Mouse (Mus musculus) monocyte, adult 2 months (primary cell): ENCODE data around the gene Tma7.
A peak's percentile ranks its signal among the peaks of the same experiment; 100 is the strongest.

ENCODE experiments used
- DNase-seq, 2 experiments: peaks; one replicate each; pipeline ENCODE4 v3.0.0; 2022; ENCODE audit warnings: low spot score in 2 of 2, low read depth in 1 of 2

Gene Tma7

DNA sequence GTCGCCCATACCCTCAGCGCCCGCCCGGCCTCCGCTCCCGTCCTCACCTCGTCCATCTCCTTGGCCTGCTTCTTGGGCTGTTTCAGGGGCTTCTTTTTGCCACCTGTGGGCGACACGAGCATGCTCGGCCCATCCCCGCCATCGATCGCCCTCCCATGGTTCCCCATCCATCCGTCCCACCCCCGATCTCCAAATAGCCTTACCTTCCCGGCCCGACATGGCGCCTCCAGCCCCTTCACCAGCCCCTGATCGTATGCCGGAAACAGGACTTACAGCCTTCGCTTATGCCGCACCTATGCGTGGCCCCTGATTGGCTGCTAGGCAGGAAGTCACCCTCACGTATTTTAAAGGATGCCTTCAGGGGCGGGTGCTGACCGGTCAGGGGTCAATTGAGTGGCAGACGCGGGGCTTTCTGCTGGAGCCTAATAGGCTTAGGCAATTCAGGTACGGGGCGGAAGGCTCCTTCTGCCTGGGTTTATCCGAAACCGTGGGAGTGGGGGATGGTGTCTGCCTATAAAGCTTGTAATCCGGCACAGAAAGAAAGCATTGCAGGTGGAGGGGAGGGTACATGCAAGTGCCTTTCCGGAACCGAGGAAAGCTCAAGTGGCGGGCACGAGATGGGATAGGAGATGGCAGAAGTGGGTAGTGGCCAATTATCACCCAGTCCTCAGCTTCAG lies at the start of gene Tma7, which contains the start of gene Ccdc51:
Gene Tma7, minus strand, starts transcription at position 464 of the 677 bp plus-strand sequence.
Gene Ccdc51, plus strand, starts transcription at position 370 of the 677 bp plus-strand sequence.
- DNase-seq: peak; percentile 51 to 66

DNA sequence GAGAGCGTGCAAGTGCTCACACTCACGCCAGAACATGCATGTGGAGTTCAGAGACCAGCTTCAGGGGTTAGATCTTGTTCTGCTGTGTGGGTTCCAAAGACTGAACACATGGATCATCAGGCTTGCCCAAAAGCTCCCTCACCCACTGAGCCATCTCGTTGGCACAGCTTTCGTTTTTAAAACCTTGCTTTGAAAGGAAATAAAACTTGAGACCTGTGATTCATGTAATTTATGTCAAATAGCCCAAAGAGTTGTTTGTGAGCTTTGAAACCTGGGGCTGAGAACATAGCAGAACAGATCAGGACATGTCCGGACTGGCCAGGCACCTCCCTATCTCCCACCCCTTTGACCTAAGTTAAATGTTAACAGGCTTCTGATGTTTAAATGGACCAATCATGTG lies 47.7 kb upstream of the Tma7 start:
- DNase-seq: no peak

DNA sequence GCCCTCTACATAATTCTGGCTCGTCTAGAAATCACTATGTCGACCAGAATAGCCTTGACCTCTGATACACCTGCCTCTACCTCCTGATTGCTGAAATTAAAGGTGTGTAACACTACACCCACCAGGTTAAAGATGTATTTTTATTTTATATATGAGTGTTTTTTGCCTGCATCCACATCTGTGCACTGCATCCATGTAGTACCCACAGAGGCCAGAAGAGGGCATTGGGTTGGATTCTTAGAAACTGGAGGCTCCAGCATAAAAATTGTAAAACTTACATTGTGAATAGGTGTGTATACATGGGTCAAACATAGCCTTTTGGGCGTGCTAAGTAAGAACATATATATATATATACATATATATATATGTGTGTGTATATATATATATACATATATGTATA lies 45.8 kb upstream of the Tma7 start:
- no peak for DNase-seq

DNA sequence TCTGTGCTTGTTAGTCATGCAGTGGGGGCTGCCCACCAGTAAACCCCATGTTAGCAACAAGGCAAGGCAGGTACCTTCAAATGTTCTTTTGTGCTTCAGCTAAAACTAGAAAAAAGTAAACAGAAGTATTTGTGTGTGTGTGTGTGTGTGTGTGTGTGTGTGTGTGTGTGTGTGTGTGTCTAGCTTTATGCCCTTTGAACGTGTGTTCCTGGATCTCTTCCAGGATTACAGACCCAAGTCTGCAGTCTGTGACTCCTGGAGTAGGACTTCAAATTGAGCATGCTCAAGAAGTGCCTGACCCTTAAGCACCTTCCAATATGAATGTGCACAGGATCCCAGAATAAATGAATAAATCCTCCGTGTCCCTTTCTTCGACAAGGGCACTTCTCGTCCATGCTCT lies 44.7 kb upstream of the Tma7 start:
- no peak for DNase-seq

DNA sequence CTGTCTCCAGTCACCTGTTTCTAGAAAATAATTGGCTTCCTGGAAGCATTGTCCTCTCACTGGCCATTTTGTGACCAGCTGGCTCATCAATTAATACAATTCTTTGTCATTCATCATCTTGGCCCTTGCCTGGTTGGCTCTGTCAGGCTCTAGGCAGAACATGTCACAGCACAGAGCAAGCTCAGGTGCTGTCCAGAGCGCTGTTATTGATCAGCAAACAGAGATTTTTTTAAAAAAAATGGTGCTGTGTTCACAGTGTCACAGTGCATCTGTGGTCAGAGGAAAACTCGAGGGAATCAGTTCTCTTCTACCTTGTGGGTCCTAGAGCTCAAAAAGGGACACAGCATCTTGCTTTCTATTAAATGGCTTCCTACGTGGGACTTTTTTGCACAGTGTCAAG lies 43.1 kb upstream of the Tma7 start:
- no peak for DNase-seq

DNA sequence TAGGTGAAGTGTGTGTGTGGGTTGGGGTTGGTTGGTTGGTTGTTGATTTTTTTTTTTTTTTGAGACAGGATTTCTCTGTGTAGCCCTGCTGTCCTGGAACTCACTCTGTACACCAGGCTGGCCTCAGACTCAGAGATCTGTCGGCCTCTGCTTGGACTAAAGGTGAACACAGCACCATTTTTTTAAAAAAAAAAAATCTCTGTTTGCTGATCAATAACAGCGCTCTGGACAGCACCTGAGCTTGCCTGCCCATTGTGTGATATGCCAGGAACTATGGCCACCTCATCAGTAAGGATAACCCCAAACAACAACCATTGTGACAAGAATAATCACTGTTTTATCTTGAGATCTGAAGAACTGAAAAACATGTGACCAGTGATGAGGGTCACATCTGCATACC lies 42.7 kb upstream of the Tma7 start:
- no peak for DNase-seq

DNA sequence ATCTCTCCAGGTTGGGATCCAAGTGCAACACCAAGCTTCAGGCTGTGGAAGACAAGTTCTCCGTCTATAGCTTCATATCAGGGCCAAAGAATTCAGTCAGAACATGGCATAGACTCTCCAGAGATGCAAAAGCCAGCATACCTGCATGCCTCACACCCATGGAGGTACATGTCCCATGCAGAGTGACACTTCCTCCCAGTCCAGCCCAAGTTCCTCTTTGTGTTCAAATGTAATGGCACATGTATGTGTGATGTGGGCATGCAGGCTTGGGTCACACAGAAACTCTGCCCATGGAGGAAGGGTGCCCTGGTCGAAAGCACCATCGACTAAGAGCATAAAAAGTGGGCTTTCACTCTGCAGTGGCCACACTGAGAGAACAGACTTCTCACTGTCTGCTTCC lies 41.8 kb upstream of the Tma7 start:
- DNase-seq: no peak

DNA sequence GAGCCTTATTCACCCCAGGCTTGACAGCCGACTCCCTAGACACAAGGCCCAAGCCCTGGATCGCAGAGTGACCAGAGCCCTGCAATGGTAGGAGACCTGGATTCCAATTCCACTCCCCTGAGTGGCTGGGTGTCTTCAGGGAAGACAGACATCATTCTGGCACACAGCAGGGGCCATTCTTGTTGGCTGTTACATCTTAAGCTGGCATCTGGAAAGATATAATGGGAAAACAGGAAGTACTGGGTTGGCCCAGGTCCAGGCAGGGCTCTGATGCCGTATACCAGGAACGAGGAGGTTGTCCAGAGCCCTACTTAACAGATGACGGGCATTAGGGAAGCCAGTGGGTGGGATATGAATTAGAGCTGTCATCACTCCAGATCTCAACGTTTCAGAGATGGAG lies 40.9 kb upstream of the Tma7 start:
- DNase-seq: no peak

DNA sequence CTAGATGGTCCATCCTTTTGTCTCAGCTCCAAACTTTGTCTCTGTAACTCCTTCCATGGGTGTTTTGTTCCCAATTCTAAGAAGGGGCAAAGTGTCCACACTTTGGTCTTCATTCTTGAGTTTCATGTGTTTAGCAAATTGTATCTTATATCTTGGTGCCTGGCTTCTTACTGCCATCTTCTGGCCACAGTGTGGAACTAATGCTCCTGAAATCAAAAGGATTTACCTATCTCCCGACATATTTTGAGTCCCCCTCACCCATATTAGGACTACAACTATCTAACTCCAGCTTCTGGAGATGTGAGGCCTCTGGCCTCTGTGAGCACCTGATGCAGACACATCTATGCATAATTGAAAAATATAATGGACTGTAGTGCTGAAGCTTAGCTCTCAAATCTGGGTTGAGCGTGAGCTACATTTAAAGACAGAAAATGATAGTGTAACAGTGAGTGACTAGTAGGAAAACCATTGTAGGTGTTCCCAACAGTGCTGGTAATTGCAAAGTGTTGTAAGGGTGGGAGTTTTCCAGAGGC lies 40.2 kb upstream of the Tma7 start:
- DNase-seq: no peak

DNA sequence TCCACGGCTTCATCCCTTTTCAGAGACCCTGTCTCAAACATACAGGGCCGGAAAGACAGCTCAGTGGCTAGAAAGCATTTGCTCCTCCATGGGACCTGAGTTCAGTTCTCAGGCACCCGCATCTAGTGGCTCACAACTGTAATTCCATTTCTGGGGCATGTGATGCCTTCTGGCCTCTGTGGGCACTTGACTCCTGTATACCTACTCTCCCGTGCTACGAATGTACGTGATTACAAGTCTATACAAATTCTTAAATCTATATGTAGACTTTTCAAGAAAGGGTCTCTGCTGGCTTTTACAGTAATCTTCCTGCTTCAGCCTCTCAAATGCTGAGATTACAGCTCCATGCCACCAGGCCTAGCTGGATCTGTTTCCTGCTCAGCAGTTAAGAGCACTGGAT lies 38.6 kb upstream of the Tma7 start:
- DNase-seq: no peak

DNA sequence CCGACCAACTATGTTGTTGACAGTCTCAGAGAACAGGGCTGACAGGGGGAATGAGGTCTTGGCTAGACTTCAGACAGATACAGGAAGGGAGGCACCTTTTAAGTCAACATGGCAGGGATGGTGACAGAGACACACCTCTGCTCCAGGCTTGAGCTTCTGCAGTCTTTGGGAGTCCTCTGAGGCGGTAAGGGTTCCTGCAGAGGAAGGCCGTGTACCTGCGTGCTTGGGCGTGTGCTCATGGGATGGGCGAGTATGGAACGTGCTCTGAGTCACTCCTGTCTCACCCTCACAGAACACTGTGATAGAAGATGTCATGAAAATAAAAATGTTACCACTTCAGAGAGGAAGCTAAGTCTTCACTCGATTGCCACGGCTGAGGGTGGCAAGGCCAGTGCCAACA lies 37.2 kb upstream of the Tma7 start:
- DNase-seq: no peak

DNA sequence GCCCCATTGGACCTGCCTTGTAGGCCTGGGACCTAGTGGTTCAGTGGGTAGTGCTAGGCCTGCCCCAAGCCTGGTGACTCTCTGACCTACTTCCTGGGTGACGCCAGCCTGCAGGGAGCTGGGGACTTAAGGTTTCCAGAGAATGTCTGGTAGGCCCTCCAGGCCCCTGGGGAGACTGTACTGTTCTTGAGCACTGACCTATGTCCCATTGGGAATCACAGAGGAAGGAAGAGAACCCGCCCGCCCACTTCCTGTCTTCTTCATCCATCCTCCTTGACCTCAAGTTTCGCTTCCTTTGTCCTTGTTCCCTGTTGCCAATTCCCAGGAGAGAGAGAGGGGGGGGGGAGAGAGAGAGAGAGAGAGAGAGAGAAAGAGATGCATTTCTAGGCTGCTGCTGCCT lies 35.7 kb upstream of the Tma7 start:
- no peak for DNase-seq

DNA sequence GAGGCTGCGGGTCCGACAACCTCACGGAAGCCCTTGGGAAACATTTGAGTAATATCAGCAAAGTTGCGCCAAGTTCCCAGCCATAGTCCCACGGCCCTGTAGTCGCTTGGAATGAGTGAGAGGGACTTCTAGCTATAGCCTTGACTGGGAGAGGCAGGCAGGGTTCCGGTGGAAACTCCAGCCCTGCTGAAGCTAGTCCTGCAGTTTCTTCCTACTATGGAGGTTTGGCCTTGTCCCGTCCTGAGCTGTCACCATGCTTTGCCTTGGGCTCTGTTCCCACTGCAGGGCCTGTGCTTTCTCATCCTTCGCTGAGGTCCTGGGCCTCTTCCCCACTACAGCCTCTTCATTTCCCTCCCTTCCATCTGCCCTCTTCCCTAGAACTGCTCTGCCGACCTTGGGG lies 33.8 kb upstream of the Tma7 start:
- no peak for DNase-seq

DNA sequence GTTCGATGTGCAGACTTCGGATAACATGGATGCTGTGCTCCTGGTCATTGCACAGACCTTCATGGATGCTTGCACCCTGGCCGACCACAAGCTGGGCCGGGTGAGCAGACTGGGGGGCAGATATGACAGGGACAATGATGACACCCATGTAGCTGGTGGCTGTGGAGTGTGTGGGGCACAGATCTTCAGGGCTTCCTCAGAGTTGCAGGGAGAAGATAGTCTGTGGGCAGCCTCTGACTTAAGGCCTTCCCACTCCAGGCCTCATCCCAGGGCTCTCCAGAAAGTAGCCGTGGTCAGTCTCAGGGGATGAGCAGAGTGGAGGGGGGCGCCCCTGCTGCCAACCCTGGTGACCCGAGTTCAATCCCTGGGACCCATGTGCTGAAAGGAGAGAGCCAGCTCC lies 32.5 kb upstream of the Tma7 start:
- DNase-seq: no peak

DNA sequence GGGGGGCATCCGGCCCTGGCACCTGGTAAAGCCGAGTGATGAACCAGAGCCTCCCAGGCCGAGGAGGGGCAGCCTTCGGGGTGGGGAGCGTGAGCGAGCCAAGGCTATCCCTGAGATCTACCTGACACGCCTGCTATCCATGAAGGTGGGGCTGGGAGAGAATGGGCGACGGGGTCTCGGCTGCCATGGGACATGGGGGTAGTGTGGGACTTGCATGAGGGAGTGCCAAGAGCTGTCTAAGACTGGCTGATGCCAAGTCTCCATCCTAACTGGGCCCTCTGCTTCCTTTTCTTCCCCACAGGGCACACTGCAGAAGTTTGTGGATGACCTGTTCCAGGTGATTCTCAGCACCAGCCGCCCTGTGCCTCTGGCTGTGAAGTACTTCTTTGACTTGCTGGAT lies 31.9 kb upstream of the Tma7 start:
- DNase-seq: no peak

DNA sequence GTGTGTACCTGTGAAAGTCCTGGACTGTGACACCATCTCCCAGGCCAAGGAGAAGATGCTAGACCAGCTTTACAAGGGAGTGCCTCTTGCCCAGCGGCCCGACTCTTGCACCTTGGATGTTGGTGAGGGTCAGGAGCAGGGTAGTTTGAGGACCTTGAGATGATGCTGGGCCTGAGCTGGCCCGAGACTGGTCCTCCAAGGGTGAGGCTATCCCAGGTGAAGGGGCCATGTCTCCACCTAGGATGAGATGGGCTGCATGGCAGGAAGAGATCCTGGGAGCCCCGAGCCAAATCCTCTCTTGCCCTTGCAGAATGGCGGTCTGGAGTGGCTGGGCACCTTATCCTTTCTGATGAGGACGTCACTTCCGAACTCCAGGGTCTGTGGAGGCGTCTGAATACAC lies 30.9 kb upstream of the Tma7 start:
- no peak for DNase-seq

DNA sequence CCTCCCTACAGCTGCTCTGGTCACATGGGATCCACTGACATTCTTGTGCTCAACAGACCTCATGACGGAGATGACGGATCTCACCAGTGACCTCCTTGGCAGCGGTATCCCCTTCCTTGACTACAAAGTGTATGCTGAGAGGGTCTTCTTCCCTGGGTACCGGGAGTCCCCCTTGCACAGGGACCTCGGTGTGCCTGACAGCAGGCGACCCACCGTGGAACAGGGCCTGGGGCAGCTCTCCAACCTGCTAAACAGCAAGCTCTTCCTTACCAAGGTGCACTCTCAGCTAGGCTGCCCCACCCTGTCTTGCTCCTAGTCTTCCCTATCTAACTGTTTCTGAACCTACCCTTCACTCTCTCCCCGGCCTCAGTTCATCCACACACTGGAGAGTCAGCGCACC lies 29.2 kb upstream of the Tma7 start:
- DNase-seq: no peak

DNA sequence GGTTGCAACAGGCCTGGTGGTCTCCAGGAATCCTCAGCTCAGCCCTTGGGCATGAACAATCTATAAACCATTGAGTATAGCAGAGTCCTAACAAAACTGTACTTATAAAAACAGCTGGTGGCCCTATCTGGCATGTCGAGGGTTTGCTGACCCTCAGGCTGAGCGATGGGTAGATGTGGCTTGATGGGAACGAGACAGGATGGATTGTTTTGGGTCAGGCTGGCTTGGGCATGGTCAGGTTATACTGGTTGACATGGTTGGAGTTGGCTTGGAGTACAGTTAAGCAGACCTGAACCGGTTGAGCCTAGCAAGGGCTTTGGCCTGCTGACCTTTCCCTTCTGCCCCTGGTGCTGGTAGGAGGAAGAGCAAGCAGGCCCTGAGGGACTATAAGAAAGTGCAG lies 28.7 kb upstream of the Tma7 start:
- no peak for DNase-seq

DNA sequence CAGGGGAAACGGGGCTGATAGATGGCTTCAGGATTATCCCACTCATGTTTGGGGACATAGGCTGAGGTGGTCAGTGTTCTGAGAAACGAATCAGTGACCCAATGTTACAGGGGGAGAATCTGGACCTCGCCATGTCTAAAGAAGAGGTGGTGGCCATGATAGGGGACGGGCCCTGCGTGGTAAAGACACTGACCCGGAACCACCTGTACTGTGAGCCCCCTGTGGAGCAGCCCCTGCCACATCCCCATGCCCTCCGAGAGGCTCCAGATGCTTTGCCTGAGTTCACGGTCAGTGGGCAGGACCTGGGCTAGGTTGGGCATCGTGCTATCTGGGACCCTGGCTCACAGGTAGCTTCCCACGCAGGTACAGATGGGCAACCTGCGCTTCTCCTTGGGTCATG lies 27.9 kb upstream of the Tma7 start:
- no peak for DNase-seq

DNA sequence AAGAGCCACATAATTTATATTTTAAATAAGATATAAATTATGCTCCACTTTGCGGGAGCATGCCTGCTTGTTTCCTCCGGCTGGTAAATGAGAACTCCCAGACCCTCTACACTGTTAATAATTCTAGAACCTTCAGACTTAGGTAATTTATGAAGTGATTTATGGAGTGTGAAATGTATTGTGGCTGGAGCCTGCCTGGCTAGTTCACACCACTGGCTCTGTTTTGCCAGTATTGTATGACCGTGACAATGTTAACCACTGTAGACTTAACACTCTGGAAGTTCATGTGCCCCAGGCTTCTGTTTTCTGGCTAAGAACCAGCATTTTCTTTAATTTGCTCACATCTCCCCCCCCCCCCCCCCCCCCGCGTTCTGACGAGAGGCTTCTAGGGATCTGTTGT lies 25.0 kb upstream of the Tma7 start:
- no peak for DNase-seq

DNA sequence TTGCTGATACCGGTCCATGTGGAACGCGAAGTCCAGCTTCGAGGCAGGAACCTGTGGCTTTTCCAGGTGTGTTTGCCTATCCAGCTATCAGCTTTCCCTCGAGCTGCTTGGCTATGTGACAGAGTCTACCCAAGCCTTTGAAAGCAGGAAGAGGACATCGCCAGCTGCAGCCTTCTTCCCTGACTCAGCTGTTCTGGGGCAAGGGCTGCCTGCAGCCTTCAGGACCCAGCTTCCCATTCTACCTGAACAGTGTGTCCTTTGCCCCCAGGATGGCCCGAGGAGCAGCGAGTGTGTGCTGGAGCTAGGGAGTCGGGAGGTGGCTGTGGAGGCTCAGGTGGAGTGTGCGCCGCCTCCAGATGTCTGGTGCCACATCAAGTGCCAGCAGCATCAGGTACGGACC lies 23.3 kb upstream of the Tma7 start:
- no peak for DNase-seq

DNA sequence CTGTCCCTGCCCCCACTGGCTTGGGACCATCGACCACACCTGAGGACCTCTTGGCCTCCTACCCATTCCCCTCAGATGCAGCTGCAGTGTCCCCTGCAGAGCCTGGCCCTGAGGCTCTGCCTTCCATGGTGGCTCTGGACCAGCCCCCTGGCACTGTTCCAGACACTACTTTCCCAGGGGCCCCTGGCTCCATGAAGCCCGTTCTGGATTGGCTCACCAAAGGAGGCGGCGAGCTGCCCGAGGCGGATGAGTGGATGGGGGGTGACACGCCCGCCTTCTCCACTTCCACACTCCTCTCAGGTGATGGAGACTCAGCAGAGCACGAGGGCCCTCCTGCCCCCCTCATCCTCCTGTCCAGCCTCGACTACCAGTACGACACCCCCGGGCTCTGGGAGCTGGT lies 22.6 kb upstream of the Tma7 start:
- no peak for DNase-seq

DNA sequence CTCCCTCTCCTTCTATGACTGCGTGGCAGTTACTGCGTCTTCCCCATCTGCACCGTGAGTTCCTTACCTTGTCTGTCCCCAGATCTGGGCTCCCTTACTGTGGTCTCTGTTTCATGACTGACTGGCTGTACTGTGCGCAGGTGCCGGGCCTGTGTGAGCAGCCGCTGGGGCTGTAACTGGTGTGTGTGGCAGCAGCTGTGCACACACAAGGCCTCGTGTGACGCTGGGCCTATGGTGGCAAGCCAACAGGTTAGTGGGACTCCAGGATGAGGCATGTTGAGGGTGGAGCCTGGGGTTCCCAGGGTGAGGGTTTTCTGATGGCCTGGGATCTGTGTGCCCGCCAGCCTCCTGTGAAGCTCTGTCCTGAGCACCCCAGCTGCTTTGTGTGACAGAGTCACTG lies 21.7 kb upstream of the Tma7 start:
- no peak for DNase-seq
